Mouse (Mus musculus): ENCODE results near the gene P4ha1.

DNA sequence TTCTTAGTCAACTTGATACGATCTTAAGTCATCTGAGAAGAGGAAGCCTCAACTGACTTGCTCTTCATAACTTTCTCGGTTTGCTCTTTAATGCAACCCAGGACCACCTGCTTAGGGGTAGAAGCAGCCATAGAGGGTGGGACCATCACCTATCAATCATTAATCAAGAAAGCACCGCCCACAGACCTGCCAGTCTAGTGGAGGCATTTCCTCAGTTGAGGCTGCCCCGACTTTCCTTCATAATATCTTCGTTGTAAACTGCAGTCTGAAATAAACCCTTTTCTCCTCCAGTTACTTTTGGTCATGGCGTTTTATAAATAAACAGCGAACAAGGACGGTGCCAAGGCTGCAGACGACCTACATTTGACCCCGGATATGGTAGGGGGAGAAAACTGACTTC lies 46.0 kb upstream of the P4ha1 start:
- TF ChIP-seq GATA1 (IDR thresholded peaks at IDR 0.05; ENCODE audit: borderline replicate concordance, low read length) (no peak), FLI1 (IDR thresholded peaks at IDR 0.05; ENCODE audit: low read length) (no peak)
